Mouse (Mus musculus): Measurements from ENCODE around the gene Mrps25. TPM values are rescaled to one million over a fixed set of nuclear protein-coding genes. Genes with fewer than 3 reads are reported as not detected.

Mrps25 gene
- polyA plus RNA-seq (2015; fragmentation: Nextera tagmentation; extraction: Ambion mirVana), result 66.3 and 76.8 TPM in 2 replicates

GRCm38 (mm10) chr6:92183621-92184131 lies at the start of gene Mrps25:
Mrps25 (minus strand) TSS chr6:92184033.
- H3K4me1 ChIP-seq (replicated peaks; ENCODE audit: control insufficient read depth, insufficient read depth, low read length), result peaks cover 5% of the 10 kb centered on the region; the same call in 1 of the 2 replicates
- WGBS, result under 1% methylated on average over 42 of the region's 42 CpGs
- peaks cover 15% of the 10 kb centered on the region for H3K36me3 ChIP-seq (ENCODE audit: control insufficient read depth, insufficient read depth, low read length)
- peak; percentile 92 for ATAC-seq (ENCODE audit: low read depth)
- peaks cover 4% of the 10 kb centered on the region; the same call in 1 of the 2 replicates for H3K9me3 ChIP-seq (ENCODE audit: control insufficient read depth, low read length)
- H3K9ac ChIP-seq (ENCODE audit: low read length), result peak within 1 kb of the TSS; percentile 79
- H3K27ac ChIP-seq (ENCODE audit: low read length), result peak within 1 kb of the TSS; percentile 6; the same call in 1 of the 2 replicates
- H3K4me2 ChIP-seq (ENCODE audit: low read depth, low read length), result peak within 1 kb of the TSS; percentile 80
- H3K27me3 ChIP-seq (ENCODE audit: control insufficient read depth, insufficient read depth, low read depth, low read length), result no peaks in the 10 kb centered on the region
- peak within 1 kb of the TSS; percentile 77 for H3K4me3 ChIP-seq (ENCODE audit: low read length)

GRCm38 (mm10) chr6:92231762-92232161 lies 47.9 kb upstream of the Mrps25 start:
- Histone ChIP-seq H3K27ac (ENCODE audit: low read length) (no peak overlapping the region), H3K4me2 (ENCODE audit: low read depth, low read length) (no peak overlapping the region), H3K9me3 (ENCODE audit: control insufficient read depth, low read length) (no peaks in the 10 kb centered on the region), H3K27me3 (ENCODE audit: control insufficient read depth, insufficient read depth, low read depth, low read length) (no peaks in the 10 kb centered on the region), H3K36me3 (ENCODE audit: control insufficient read depth, insufficient read depth, low read length) (no peaks in the 10 kb centered on the region), H3K4me1 (replicated peaks; ENCODE audit: control insufficient read depth, insufficient read depth, low read length) (no peaks in the 10 kb centered on the region), H3K4me3 (ENCODE audit: low read length) (no peak overlapping the region), H3K9ac (ENCODE audit: low read length) (no peak overlapping the region)
- ATAC-seq (ENCODE audit: low read depth), result no peak
- WGBS, result 45% methylated on average over 4 of the region's 4 CpGs

GRCm38 (mm10) chr6:92231356-92231755 lies 47.5 kb upstream of the Mrps25 start:
- ATAC-seq (ENCODE audit: low read depth), result no peak
- H3K4me2 ChIP-seq (ENCODE audit: low read depth, low read length), result no peak overlapping the region
- H3K9ac ChIP-seq (ENCODE audit: low read length), result no peak overlapping the region
- H3K4me1 ChIP-seq (replicated peaks; ENCODE audit: control insufficient read depth, insufficient read depth, low read length), result no peaks in the 10 kb centered on the region
- no peaks in the 10 kb centered on the region for H3K9me3 ChIP-seq (ENCODE audit: control insufficient read depth, low read length)
- WGBS, result 43% methylated on average over 1 of the region's 1 CpGs
- no peaks in the 10 kb centered on the region for H3K27me3 ChIP-seq (ENCODE audit: control insufficient read depth, insufficient read depth, low read depth, low read length)
- no peak overlapping the region for H3K4me3 ChIP-seq (ENCODE audit: low read length)
- no peaks in the 10 kb centered on the region for H3K36me3 ChIP-seq (ENCODE audit: control insufficient read depth, insufficient read depth, low read length)
- no peak overlapping the region for H3K27ac ChIP-seq (ENCODE audit: low read length)

- H3K4me2 ChIP-seq (ENCODE audit: low read depth, low read length), result no peak overlapping the region
- no peaks in the 10 kb centered on the region for H3K9me3 ChIP-seq (ENCODE audit: control insufficient read depth, low read length)
- no peak overlapping the region for H3K4me3 ChIP-seq (ENCODE audit: low read length)
- WGBS, result 78% methylated on average over 2 of the region's 2 CpGs
- no peaks in the 10 kb centered on the region for H3K4me1 ChIP-seq (replicated peaks; ENCODE audit: control insufficient read depth, insufficient read depth, low read length)
- ATAC-seq (ENCODE audit: low read depth), result no peak
- H3K9ac ChIP-seq (ENCODE audit: low read length), result no peak overlapping the region
- no peaks in the 10 kb centered on the region for H3K27me3 ChIP-seq (ENCODE audit: control insufficient read depth, insufficient read depth, low read depth, low read length)
- no peaks in the 10 kb centered on the region for H3K36me3 ChIP-seq (ENCODE audit: control insufficient read depth, insufficient read depth, low read length)
- no peak overlapping the region for H3K27ac ChIP-seq (ENCODE audit: low read length)
These were observed 45.8 kb upstream of the Mrps25 start for GRCm38 (mm10) chr6:92229586-92229985.

GRCm38 (mm10) chr6:92229103-92229502 lies 45.3 kb upstream of the Mrps25 start:
- Histone ChIP-seq H3K36me3 (ENCODE audit: control insufficient read depth, insufficient read depth, low read length) (no peaks in the 10 kb centered on the region), H3K4me2 (ENCODE audit: low read depth, low read length) (no peak overlapping the region), H3K27me3 (ENCODE audit: control insufficient read depth, insufficient read depth, low read depth, low read length) (no peaks in the 10 kb centered on the region), H3K27ac (ENCODE audit: low read length) (no peak overlapping the region), H3K4me3 (ENCODE audit: low read length) (no peak overlapping the region), H3K9me3 (ENCODE audit: control insufficient read depth, low read length) (no peaks in the 10 kb centered on the region), H3K4me1 (replicated peaks; ENCODE audit: control insufficient read depth, insufficient read depth, low read length) (no peaks in the 10 kb centered on the region), H3K9ac (ENCODE audit: low read length) (no peak overlapping the region)
- ATAC-seq (ENCODE audit: low read depth), result no peak

GRCm38 (mm10) chr6:92224981-92225380 lies 41.1 kb upstream of the Mrps25 start:
- H3K4me2 ChIP-seq (ENCODE audit: low read depth, low read length), result no peak overlapping the region
- H3K27ac ChIP-seq (ENCODE audit: low read length), result no peak overlapping the region
- 82% methylated on average over 1 of the region's 1 CpGs for WGBS
- H3K36me3 ChIP-seq (ENCODE audit: control insufficient read depth, insufficient read depth, low read length), result no peaks in the 10 kb centered on the region
- no peaks in the 10 kb centered on the region for H3K4me1 ChIP-seq (replicated peaks; ENCODE audit: control insufficient read depth, insufficient read depth, low read length)
- ATAC-seq (ENCODE audit: low read depth), result no peak
- no peak overlapping the region for H3K9ac ChIP-seq (ENCODE audit: low read length)
- H3K9me3 ChIP-seq (ENCODE audit: control insufficient read depth, low read length), result no peaks in the 10 kb centered on the region
- no peak overlapping the region for H3K4me3 ChIP-seq (ENCODE audit: low read length)
- H3K27me3 ChIP-seq (ENCODE audit: control insufficient read depth, insufficient read depth, low read depth, low read length), result no peaks in the 10 kb centered on the region

- Histone ChIP-seq H3K27me3 (ENCODE audit: control insufficient read depth, insufficient read depth, low read depth, low read length) (no peaks in the 10 kb centered on the region), H3K4me3 (ENCODE audit: low read length) (no peak overlapping the region), H3K4me2 (ENCODE audit: low read depth, low read length) (no peak overlapping the region), H3K9ac (ENCODE audit: low read length) (no peak overlapping the region), H3K9me3 (ENCODE audit: control insufficient read depth, low read length) (no peaks in the 10 kb centered on the region), H3K36me3 (ENCODE audit: control insufficient read depth, insufficient read depth, low read length) (no peaks in the 10 kb centered on the region), H3K4me1 (replicated peaks; ENCODE audit: control insufficient read depth, insufficient read depth, low read length) (no peaks in the 10 kb centered on the region), H3K27ac (ENCODE audit: low read length) (no peak overlapping the region)
- ATAC-seq (ENCODE audit: low read depth), result no peak
- WGBS, result 76% methylated on average over 3 of the region's 3 CpGs
These were observed 38.2 kb upstream of the Mrps25 start for GRCm38 (mm10) chr6:92222021-92222420.

GRCm38 (mm10) chr6:92221604-92222003 lies 37.8 kb upstream of the Mrps25 start:
- Histone ChIP-seq H3K36me3 (ENCODE audit: control insufficient read depth, insufficient read depth, low read length) (no peaks in the 10 kb centered on the region), H3K4me2 (ENCODE audit: low read depth, low read length) (no peak overlapping the region), H3K27ac (ENCODE audit: low read length) (no peak overlapping the region), H3K4me3 (ENCODE audit: low read length) (no peak overlapping the region), H3K9ac (ENCODE audit: low read length) (no peak overlapping the region), H3K4me1 (replicated peaks; ENCODE audit: control insufficient read depth, insufficient read depth, low read length) (no peaks in the 10 kb centered on the region), H3K27me3 (ENCODE audit: control insufficient read depth, insufficient read depth, low read depth, low read length) (no peaks in the 10 kb centered on the region), H3K9me3 (ENCODE audit: control insufficient read depth, low read length) (no peaks in the 10 kb centered on the region)
- no peak for ATAC-seq (ENCODE audit: low read depth)
- 66% methylated on average over 6 of the region's 6 CpGs for WGBS

- WGBS, result 44% methylated on average over 3 of the region's 3 CpGs
- no peak overlapping the region for H3K27ac ChIP-seq (ENCODE audit: low read length)
- no peaks in the 10 kb centered on the region for H3K9me3 ChIP-seq (ENCODE audit: control insufficient read depth, low read length)
- no peaks in the 10 kb centered on the region for H3K27me3 ChIP-seq (ENCODE audit: control insufficient read depth, insufficient read depth, low read depth, low read length)
- H3K9ac ChIP-seq (ENCODE audit: low read length), result no peak overlapping the region
- no peaks in the 10 kb centered on the region for H3K36me3 ChIP-seq (ENCODE audit: control insufficient read depth, insufficient read depth, low read length)
- ATAC-seq (ENCODE audit: low read depth), result no peak
- H3K4me2 ChIP-seq (ENCODE audit: low read depth, low read length), result no peak overlapping the region
- no peak overlapping the region for H3K4me3 ChIP-seq (ENCODE audit: low read length)
- no peaks in the 10 kb centered on the region for H3K4me1 ChIP-seq (replicated peaks; ENCODE audit: control insufficient read depth, insufficient read depth, low read length)
These were observed 35.6 kb upstream of the Mrps25 start for GRCm38 (mm10) chr6:92219445-92219844.

Data from lung, embryonic 16.5 days (tissue).